Mouse (Mus musculus) midbrain, embryonic 15.5 days (tissue): Measurements from ENCODE around the gene Zfp787. TPM values are rescaled to one million over a fixed set of nuclear protein-coding genes. Genes with fewer than 3 reads are reported as not detected.
"Not testable (repeated sequence)": the region's sequence is repeated elsewhere in the genome, so short reads cannot be mapped to it uniquely, and the experiment has no call there.

Experiments
- ATAC-seq: fragments of 200-750 bp; cut with Nextera tagmentation; replicated peaks from 2 replicates; pipeline ENCODE4 v1.8.0; 2017; ENCODE audit warnings: moderate TSS enrichment
- H3K27ac ChIP-seq: fragments of 300-500 bp; sonication (generic); 2 replicates; pipeline ENCODE4 v1.5.1; 2015; ENCODE audit warnings: mild to moderate bottlenecking, inconsistent platforms
- H3K27me3 ChIP-seq: fragments of 300-500 bp; sonication (generic); replicated peaks from 2 replicates; pipeline ENCODE4 v1.6.1; 2015; ENCODE audit warnings: inconsistent platforms
- H3K36me3 ChIP-seq: fragments of 300-500 bp; sonication (generic); replicated peaks from 2 replicates; pipeline ENCODE4 v1.6.1; 2015; ENCODE audit warnings: inconsistent platforms
- H3K4me1 ChIP-seq: fragments of 300-500 bp; sonication (generic); 2 replicates; pipeline ENCODE4 v1.6.1; 2015; ENCODE audit warnings: inconsistent platforms
- H3K4me2 ChIP-seq: fragments of 300-500 bp; sonication (generic); 2 replicates; pipeline ENCODE4 v1.6.1; 2015; ENCODE audit warnings: inconsistent platforms, mild to moderate bottlenecking, moderate library complexity
- H3K4me3 ChIP-seq: fragments of 300-500 bp; sonication (generic); 2 replicates; pipeline ENCODE4 v1.5.1; 2015; ENCODE audit warnings: mild to moderate bottlenecking, inconsistent platforms
- H3K9ac ChIP-seq: fragments of 300-500 bp; sonication (generic); 2 replicates; pipeline ENCODE4 v1.6.1; 2015; ENCODE audit warnings: mild to moderate bottlenecking, inconsistent platforms
- H3K9me3 ChIP-seq: fragments of 300-500 bp; sonication (generic); 2 replicates; pipeline ENCODE4 v1.6.1; 2016; ENCODE audit warnings: inconsistent platforms
- WGBS: fragments of 180-500 bp; shearing (Covaris S2); methylation state at CpG from one replicate; pipeline ENCODE4 v1.1.7; 2015; ENCODE audit warnings: mixed read lengths; 5-methylcytosine and 5-hydroxymethylcytosine counted together
- polyA plus RNA-seq: library from polyadenylated mRNA; unstranded; fragments of >200 nt; fragmentation: Nextera tagmentation; extraction: Ambion mirVana; gene quantifications from 2 replicates; pipeline ENCODE4 v1.2.1, GENCODE M21; 2015

Gene Zfp787
- polyA plus RNA-seq, 1 experiment from 2014 or later, result 26.3 TPM

DNA sequence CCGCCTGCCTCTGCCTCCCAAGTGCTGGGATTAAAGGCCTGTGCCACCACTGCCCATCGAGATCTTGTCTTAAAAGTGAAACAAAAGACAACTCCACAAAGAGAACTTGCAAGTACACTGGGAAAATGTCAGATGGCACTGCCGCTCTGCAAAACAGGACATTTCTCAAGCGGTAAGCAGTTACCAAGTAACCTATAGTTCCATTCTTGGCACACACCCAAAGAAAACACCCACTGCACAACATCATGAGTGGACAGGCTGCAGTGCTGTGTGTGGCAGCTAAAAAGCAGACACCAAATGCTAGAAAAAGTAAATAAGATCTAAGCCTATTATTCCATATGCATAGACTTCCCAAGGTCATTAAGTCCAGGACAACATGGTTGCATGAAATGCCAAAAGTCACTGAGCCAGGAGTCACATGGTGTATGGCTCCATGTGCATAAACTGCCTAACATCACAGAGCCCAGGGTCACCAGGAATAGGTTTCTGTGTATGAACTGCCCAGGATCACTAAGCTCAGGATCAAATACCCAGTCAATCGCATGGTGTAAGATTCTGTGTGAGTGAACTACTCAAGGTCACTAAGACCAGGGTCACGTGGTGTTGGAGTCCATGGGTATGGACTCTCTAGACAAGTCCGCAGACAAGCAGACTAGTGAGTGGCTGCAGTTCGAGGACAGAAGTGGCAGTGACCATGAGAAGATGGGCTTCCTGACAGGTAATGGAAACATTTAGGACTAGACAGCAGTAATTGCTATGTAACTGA, 10.2 kb downstream of the Zfp787 start:
- WGBS, result 89% methylated on average over 8 of the region's 8 CpGs
- Histone ChIP-seq H3K4me1 (peaks cover 8% of the 10 kb centered on the region; the same call in 1 of the 2 replicates), H3K4me3 (no peak overlapping the region), H3K27ac (no peak overlapping the region), H3K9me3 (no peaks in the 10 kb centered on the region), H3K36me3 (0 out of 2 replicates have a peak, but pooled peaks cover 2% of the 10 kb centered on the region), H3K9ac (no peak overlapping the region), H3K27me3 (no peaks in the 10 kb centered on the region), H3K4me2 (no peak overlapping the region)
- no peak for ATAC-seq

DNA sequence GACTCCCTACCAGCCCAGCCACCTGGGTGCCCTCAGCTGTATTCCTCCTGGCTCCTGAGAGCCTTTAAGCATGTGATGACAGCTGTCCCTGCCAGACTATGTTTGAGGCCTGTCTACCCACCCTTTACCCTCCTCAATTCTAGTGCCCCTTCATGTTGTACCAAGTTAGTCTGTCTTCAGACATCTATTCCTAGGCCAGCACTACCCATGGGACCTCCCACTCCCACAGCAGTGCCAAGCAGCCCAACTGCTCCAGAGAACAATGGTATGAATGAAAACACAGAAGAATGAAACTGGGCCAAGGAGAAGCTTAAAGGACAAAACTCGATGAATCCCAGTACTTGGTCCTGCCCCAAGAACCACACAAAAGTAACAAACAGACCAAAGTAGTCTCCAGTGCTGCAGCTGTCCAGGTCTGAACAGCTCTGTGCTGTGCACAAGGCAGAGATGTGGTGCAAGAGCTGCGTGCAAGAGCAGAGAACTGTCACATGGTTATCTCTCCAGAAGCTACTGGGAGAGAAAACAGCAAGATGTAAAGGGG, 11.7 kb downstream of the Zfp787 start:
- H3K4me3 ChIP-seq, result no peak overlapping the region
- H3K27ac ChIP-seq, result no peak overlapping the region; the same call in 1 of the 2 replicates
- peaks cover 5% of the 10 kb centered on the region; the same call in 1 of the 2 replicates for H3K4me1 ChIP-seq
- H3K36me3 ChIP-seq, result 0 out of 2 replicates have a peak, but pooled peaks cover 2% of the 10 kb centered on the region
- H3K9ac ChIP-seq, result no peak overlapping the region
- H3K4me2 ChIP-seq, result no peak overlapping the region
- no peaks in the 10 kb centered on the region for H3K27me3 ChIP-seq
- H3K9me3 ChIP-seq, result no peaks in the 10 kb centered on the region
- no peak for ATAC-seq
- 67% methylated on average over 2 of the region's 2 CpGs for WGBS

- Histone ChIP-seq H3K9me3 (no peaks in the 10 kb centered on the region), H3K36me3 (0 out of 2 replicates have a peak, but pooled peaks cover 2% of the 10 kb centered on the region), H3K27ac (no peak overlapping the region), H3K4me2 (no peak overlapping the region), H3K4me1 (0 out of 2 replicates have a peak, but pooled peaks cover 4% of the 10 kb centered on the region), H3K9ac (no peak overlapping the region), H3K27me3 (no peaks in the 10 kb centered on the region), H3K4me3 (no peak overlapping the region)
- WGBS, result 81% methylated on average over 3 of the region's 3 CpGs
- ATAC-seq, result no peak
Measured at GRCm38 (mm10) chr7:6139295-6139694, 16.5 kb downstream of the Zfp787 start.

DNA sequence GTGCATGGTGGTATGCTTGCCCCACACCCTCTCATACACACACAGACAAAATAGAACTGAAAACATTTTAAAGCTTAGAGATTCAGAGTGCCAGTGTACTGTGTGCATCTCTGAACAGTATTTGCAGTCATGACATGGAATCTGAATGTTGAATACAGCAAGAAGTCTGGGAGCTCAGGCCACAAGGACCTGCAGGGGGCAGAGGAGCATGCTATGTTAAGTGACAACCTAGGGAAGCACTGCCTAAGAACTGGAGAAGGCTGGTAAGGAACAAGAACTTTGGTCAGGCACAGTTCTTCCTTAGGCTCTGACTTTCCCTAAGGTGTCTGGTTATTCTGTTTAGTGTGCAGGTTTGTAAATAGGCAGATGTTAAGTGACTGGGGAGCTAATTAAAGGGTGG, 19.3 kb downstream of the Zfp787 start:
- no peak for ATAC-seq
- Histone ChIP-seq H3K27ac (no peak overlapping the region), H3K4me2 (no peak overlapping the region), H3K27me3 (no peaks in the 10 kb centered on the region), H3K4me1 (no peaks in the 10 kb centered on the region), H3K9me3 (peaks cover 4% of the 10 kb centered on the region; the same call in 1 of the 2 replicates), H3K36me3 (peaks cover 18% of the 10 kb centered on the region), H3K9ac (no peak overlapping the region), H3K4me3 (no peak overlapping the region)

DNA sequence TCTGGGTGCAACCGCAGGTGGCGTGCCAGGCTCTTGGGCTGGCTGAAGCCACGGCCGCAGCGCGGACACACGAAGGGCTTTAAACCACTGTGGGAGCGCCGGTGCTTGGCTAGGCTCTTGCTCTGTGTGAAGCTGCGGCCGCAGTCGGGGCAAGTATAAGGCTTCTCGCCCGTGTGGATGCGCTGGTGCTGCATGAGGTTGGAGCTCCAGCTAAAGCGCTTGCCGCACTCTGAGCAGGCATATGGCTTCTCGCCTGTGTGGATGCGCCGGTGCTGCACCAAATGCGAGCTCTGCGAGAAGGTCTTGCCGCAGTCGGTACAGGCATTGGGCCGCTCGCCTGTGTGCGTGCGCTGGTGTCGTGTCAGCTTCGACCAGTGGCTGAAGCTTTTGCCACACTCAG, 23.2 kb downstream of the Zfp787 start:
- no peaks in the 10 kb centered on the region for H3K4me1 ChIP-seq
- H3K27ac ChIP-seq, result no peak overlapping the region
- peaks cover 4% of the 10 kb centered on the region; the same call in 1 of the 2 replicates for H3K9me3 ChIP-seq
- no peaks in the 10 kb centered on the region for H3K27me3 ChIP-seq
- ATAC-seq, result no peak
- H3K4me2 ChIP-seq, result no peak overlapping the region
- 83% methylated on average over 30 of the region's 30 CpGs for WGBS
- H3K9ac ChIP-seq, result no peak overlapping the region
- no peak overlapping the region for H3K4me3 ChIP-seq
- H3K36me3 ChIP-seq, result peaks cover 16% of the 10 kb centered on the region

DNA sequence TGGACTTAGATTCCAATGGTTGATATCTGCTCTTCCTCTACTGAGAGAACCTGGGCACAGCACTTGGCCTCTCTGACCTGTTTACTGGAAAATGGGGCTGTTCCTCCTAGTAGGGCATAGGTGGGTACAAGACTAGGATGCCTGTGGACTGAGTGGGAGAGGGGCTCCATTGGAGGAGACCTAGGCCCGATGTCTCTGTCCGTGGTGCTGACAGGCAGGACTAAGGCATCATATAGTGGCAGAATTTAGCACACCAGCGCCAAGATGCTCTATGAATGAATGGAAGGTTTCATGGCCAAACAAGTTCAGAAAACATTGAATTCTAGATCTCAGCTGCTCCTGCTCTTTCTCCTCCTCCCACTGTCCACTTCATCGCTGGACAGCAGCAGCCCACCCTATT, 25.5 kb downstream of the Zfp787 start:
- peaks cover 16% of the 10 kb centered on the region for H3K36me3 ChIP-seq
- H3K9ac ChIP-seq, result no peak overlapping the region
- no peak for ATAC-seq
- H3K9me3 ChIP-seq, result peaks cover 4% of the 10 kb centered on the region; the same call in 1 of the 2 replicates
- peaks cover 5% of the 10 kb centered on the region; the same call in 1 of the 2 replicates for H3K4me1 ChIP-seq
- H3K27me3 ChIP-seq, result no peaks in the 10 kb centered on the region
- WGBS, result 48% methylated on average over 4 of the region's 4 CpGs
- H3K27ac ChIP-seq, result no peak overlapping the region
- H3K4me3 ChIP-seq, result no peak overlapping the region
- no peak overlapping the region for H3K4me2 ChIP-seq

GRCm38 (mm10) chr7:6126690-6127448, 28.9 kb downstream of the Zfp787 start:
- H3K9me3 ChIP-seq, result no peaks in the 10 kb centered on the region
- peaks cover 3% of the 10 kb centered on the region for H3K36me3 ChIP-seq
- ATAC-seq, result peak; percentile 78
- no peak overlapping the region for H3K4me3 ChIP-seq
- 34% methylated on average over 7 of the region's 7 CpGs for WGBS
- no peaks in the 10 kb centered on the region for H3K27me3 ChIP-seq
- no peak overlapping the region for H3K4me2 ChIP-seq
- H3K9ac ChIP-seq, result peak overlapping the region; percentile 34; the same call in 1 of the 2 replicates
- H3K27ac ChIP-seq, result peak overlapping the region; percentile 67
- H3K4me1 ChIP-seq, result peaks cover 5% of the 10 kb centered on the region; the same call in 1 of the 2 replicates

DNA sequence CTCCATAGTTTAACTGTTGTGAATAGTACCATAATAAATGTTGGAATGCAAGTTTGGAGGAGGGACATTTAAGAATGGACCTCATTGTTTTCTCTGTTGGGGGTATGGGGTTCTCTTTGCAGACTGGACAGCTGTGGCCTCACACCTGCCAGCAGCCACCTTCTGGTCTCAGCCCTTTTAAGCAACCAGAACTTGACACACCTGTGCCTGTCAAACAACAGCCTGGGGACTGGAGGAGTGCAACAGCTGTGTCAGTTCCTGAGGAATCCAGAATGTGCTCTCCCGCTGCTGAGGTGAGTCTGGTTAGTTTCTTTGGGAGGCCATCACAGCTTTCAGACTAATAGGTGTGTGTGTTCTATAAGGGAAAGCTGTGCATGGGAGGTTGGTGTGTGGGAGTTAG, 34.7 kb downstream of the Zfp787 start:
- not testable (repeated sequence) for ATAC-seq, H3K4me1 ChIP-seq, H3K9ac ChIP-seq, H3K27ac ChIP-seq, H3K4me3 ChIP-seq, H3K4me2 ChIP-seq, H3K36me3 ChIP-seq, H3K27me3 ChIP-seq, H3K9me3 ChIP-seq
- 90% methylated on average over 1 of the region's 1 CpGs for WGBS

DNA sequence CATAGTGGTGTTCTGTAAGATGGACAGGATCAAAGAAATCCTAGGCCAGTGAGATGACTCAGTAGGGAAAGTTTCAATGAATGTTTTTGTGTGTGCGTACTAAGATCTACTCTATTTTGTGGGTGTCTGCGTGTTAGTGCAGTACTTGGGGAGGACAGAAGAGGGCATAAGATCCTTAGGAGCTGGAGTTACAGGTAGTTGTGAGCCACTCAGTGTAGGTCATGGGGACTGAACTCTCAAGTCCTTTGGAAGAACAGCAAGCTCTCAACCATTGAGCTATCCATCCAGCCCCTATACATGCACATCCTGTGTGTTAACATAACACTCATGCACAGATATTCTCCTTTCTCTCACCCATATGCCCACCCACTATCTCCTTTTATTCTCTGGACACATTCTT, 35.7 kb downstream of the Zfp787 start:
- not testable (repeated sequence) for H3K9ac ChIP-seq, H3K36me3 ChIP-seq, H3K4me2 ChIP-seq, H3K4me3 ChIP-seq, H3K9me3 ChIP-seq, H3K27me3 ChIP-seq, H3K4me1 ChIP-seq, ATAC-seq, H3K27ac ChIP-seq
- WGBS, result 83% methylated on average over 2 of the region's 2 CpGs

DNA sequence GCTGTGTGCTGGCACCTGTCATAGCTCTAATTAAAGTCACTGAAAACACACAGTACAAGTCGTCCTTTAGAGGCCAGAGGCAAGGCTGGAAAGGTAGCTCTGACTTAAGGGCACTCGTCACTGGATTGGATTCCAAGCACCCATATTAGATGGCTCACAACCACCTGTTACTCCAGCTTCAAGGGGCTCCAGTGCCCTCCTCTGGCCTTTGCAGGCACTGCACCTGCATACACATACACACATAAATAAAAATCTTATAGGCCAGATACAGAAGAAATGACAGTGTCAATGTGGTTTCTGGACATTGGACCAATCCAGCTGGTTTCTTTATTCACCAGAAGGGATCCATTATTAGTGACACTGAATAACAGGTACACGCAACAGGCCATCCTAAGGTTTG, 36.3 kb downstream of the Zfp787 start:
- Histone ChIP-seq H3K4me2 (no peak overlapping the region), H3K36me3 (no peaks in the 10 kb centered on the region), H3K9ac (no peak overlapping the region), H3K27me3 (no peaks in the 10 kb centered on the region), H3K9me3 (no peaks in the 10 kb centered on the region), H3K4me3 (no peak overlapping the region), H3K27ac (no peak overlapping the region), H3K4me1 (no peaks in the 10 kb centered on the region)
- WGBS, result 81% methylated on average over 3 of the region's 3 CpGs
- ATAC-seq, result no peak
